Mouse (Mus musculus): ENCODE results near the gene Ptrh2. TPM values are rescaled to one million over a fixed set of nuclear protein-coding genes. Genes with fewer than 3 reads are reported as not detected.
A peak's percentile ranks its signal among the peaks of the same experiment; 100 is the strongest.

Ptrh2 gene
- polyA plus RNA-seq, 1 experiment from 2014 or later = 19.4 TPM

- H3K27me3 ChIP-seq (ENCODE audit: control insufficient read depth, insufficient read depth, low read length) = no peaks in the 10 kb centered on the region
- H3K9ac ChIP-seq (ENCODE audit: low read length) = no peak overlapping the region
- TF ChIP-seq EP300 (optimal IDR thresholded peaks at IDR 0.05) = no peak
- TF ChIP-seq CTCF (IDR thresholded peaks at IDR 0.05; ENCODE audit: low read depth) = no peak
- DNase-seq (ENCODE audit: low spot score) (no peak), ATAC-seq (ENCODE audit: low FRiP score, low TSS enrichment) (no peak)
- H3K36me3 ChIP-seq (ENCODE audit: control insufficient read depth, insufficient read depth, low read length) = peaks cover 30% of the 10 kb centered on the region
- H3K4me3 ChIP-seq (ENCODE audit: low read depth, low read length) = no peak overlapping the region
- H3K4me1 ChIP-seq (replicated peaks; ENCODE audit: control insufficient read depth, insufficient read depth) = no peaks in the 10 kb centered on the region
- H3K4me2 ChIP-seq (replicated peaks; ENCODE audit: low read depth) = no peak overlapping the region
- H3K27ac ChIP-seq (replicated peaks) = no peak overlapping the region
- H3K9me3 ChIP-seq (ENCODE audit: control insufficient read depth, low read length) = no peaks in the 10 kb centered on the region
Observed at GRCm38 (mm10) chr11:86714606-86715005, 30.8 kb downstream of the Ptrh2 start.

GRCm38 (mm10) chr11:86717306-86718065 is 33.7 kb downstream of the Ptrh2 start:
- TF ChIP-seq EP300 (optimal IDR thresholded peaks at IDR 0.05) = no peak
- Histone ChIP-seq H3K9ac (ENCODE audit: low read length) (no peak overlapping the region), H3K9me3 (ENCODE audit: control insufficient read depth, low read length) (no peaks in the 10 kb centered on the region), H3K27me3 (ENCODE audit: control insufficient read depth, insufficient read depth, low read length) (no peaks in the 10 kb centered on the region), H3K4me1 (replicated peaks; ENCODE audit: control insufficient read depth, insufficient read depth) (no peaks in the 10 kb centered on the region), H3K4me2 (replicated peaks; ENCODE audit: low read depth) (no peak overlapping the region), H3K27ac (replicated peaks) (no peak overlapping the region), H3K4me3 (ENCODE audit: low read depth, low read length) (no peak overlapping the region), H3K36me3 (ENCODE audit: control insufficient read depth, insufficient read depth, low read length) (peaks cover 26% of the 10 kb centered on the region)
- ATAC-seq (ENCODE audit: low FRiP score, low TSS enrichment) (no peak), DNase-seq (ENCODE audit: low spot score) (no peak)
- WGBS = 87% methylated on average over 6 of the region's 6 CpGs

- Histone ChIP-seq H3K9me3 (ENCODE audit: control insufficient read depth, low read length) (no peaks in the 10 kb centered on the region), H3K4me3 (ENCODE audit: low read depth, low read length) (no peak overlapping the region), H3K27me3 (ENCODE audit: control insufficient read depth, insufficient read depth, low read length) (no peaks in the 10 kb centered on the region), H3K4me1 (replicated peaks; ENCODE audit: control insufficient read depth, insufficient read depth) (no peaks in the 10 kb centered on the region), H3K4me2 (replicated peaks; ENCODE audit: low read depth) (no peak overlapping the region), H3K36me3 (ENCODE audit: control insufficient read depth, insufficient read depth, low read length) (peaks cover 26% of the 10 kb centered on the region), H3K27ac (replicated peaks) (no peak overlapping the region), H3K9ac (ENCODE audit: low read length) (no peak overlapping the region)
- TF ChIP-seq CTCF (IDR thresholded peaks at IDR 0.05; ENCODE audit: low read depth) (no peak), EP300 (optimal IDR thresholded peaks at IDR 0.05) (no peak)
- 90% methylated on average over 3 of the region's 3 CpGs for WGBS
- DNase-seq (ENCODE audit: low spot score) (no peak), ATAC-seq (ENCODE audit: low FRiP score, low TSS enrichment) (no peak)
Observed at GRCm38 (mm10) chr11:86718369-86718768, 34.6 kb downstream of the Ptrh2 start.

GRCm38 (mm10) chr11:86719390-86719789 is 35.6 kb downstream of the Ptrh2 start:
- no peak for ATAC-seq (ENCODE audit: low FRiP score, low TSS enrichment)
- no peak overlapping the region for H3K4me3 ChIP-seq (ENCODE audit: low read depth, low read length)
- 83% methylated on average over 8 of the region's 8 CpGs for WGBS

GRCm38 (mm10) chr11:86724004-86724403 is 40.2 kb downstream of the Ptrh2 start:
- Histone ChIP-seq H3K9me3 (ENCODE audit: control insufficient read depth, low read length) (no peaks in the 10 kb centered on the region), H3K27ac (replicated peaks) (no peak overlapping the region), H3K4me1 (replicated peaks; ENCODE audit: control insufficient read depth, insufficient read depth) (no peaks in the 10 kb centered on the region), H3K36me3 (ENCODE audit: control insufficient read depth, insufficient read depth, low read length) (peaks cover 16% of the 10 kb centered on the region), H3K4me3 (ENCODE audit: low read depth, low read length) (no peak overlapping the region), H3K27me3 (ENCODE audit: control insufficient read depth, insufficient read depth, low read length) (no peaks in the 10 kb centered on the region), H3K9ac (ENCODE audit: low read length) (no peak overlapping the region), H3K4me2 (replicated peaks; ENCODE audit: low read depth) (no peak overlapping the region)
- ATAC-seq (ENCODE audit: low FRiP score, low TSS enrichment) (no peak), DNase-seq (ENCODE audit: low spot score) (no peak)
- WGBS = 85% methylated on average over 3 of the region's 3 CpGs
- TF ChIP-seq EP300 (optimal IDR thresholded peaks at IDR 0.05) = no peak
- TF ChIP-seq CTCF (IDR thresholded peaks at IDR 0.05; ENCODE audit: low read depth) = no peak

More at GRCm38 (mm10) chr11:86719390-86719789, 35.6 kb downstream of the Ptrh2 start:
- Histone ChIP-seq H3K9ac (ENCODE audit: low read length) (no peak overlapping the region), H3K27ac (replicated peaks) (no peak overlapping the region), H3K36me3 (ENCODE audit: control insufficient read depth, insufficient read depth, low read length) (peaks cover 25% of the 10 kb centered on the region), H3K27me3 (ENCODE audit: control insufficient read depth, insufficient read depth, low read length) (no peaks in the 10 kb centered on the region), H3K4me1 (replicated peaks; ENCODE audit: control insufficient read depth, insufficient read depth) (no peaks in the 10 kb centered on the region), H3K4me2 (replicated peaks; ENCODE audit: low read depth) (no peak overlapping the region), H3K9me3 (ENCODE audit: control insufficient read depth, low read length) (no peaks in the 10 kb centered on the region)
- TF ChIP-seq CTCF (IDR thresholded peaks at IDR 0.05; ENCODE audit: low read depth) = no peak
- no peak for TF ChIP-seq EP300 (optimal IDR thresholded peaks at IDR 0.05)
- DNase-seq (ENCODE audit: low spot score) = no peak

- no peak for TF ChIP-seq EP300 (optimal IDR thresholded peaks at IDR 0.05)
- no peak for TF ChIP-seq CTCF (IDR thresholded peaks at IDR 0.05; ENCODE audit: low read depth)
- H3K27me3 ChIP-seq (ENCODE audit: control insufficient read depth, insufficient read depth, low read length) = no peaks in the 10 kb centered on the region
- H3K4me2 ChIP-seq (replicated peaks; ENCODE audit: low read depth) = no peak overlapping the region
- ATAC-seq (ENCODE audit: low FRiP score, low TSS enrichment) (no peak), DNase-seq (ENCODE audit: low spot score) (peak; percentile 34)
- H3K9ac ChIP-seq (ENCODE audit: low read length) = no peak overlapping the region
- peaks cover 11% of the 10 kb centered on the region; the same call in 1 of the 2 replicates for H3K36me3 ChIP-seq (ENCODE audit: control insufficient read depth, insufficient read depth, low read length)
- H3K4me1 ChIP-seq (replicated peaks; ENCODE audit: control insufficient read depth, insufficient read depth) = no peaks in the 10 kb centered on the region
- 67% methylated on average over 7 of the region's 7 CpGs for WGBS
- no peak overlapping the region for H3K27ac ChIP-seq (replicated peaks)
- H3K9me3 ChIP-seq (ENCODE audit: control insufficient read depth, low read length) = no peaks in the 10 kb centered on the region
- no peak overlapping the region for H3K4me3 ChIP-seq (ENCODE audit: low read depth, low read length)
Observed at GRCm38 (mm10) chr11:86724982-86725381, 41.2 kb downstream of the Ptrh2 start.

Measured in stomach, postnatal 0 days (tissue).